Mouse (Mus musculus) CD4-positive, CD25-positive, alpha-beta regulatory T cell, adult 9 weeks (primary cell): ENCODE results near the gene Ddx55. TPM values are rescaled to one million over a fixed set of nuclear protein-coding genes. Genes with fewer than 3 reads are reported as not detected.

Source experiments
- polyA plus RNA-seq: library from polyadenylated mRNA; unstranded; fragments of 100-300 nt; shearing (Covaris generic); gene quantifications from one replicate; pipeline ENCODE4 v1.2.1, GENCODE M21; 2017

Gene Ddx55
- 30.8 TPM for polyA plus RNA-seq

GRCm38 (mm10) chr5:124552558-124553307 is at the start of gene Ddx55:
Gene Ddx55, plus strand, starts transcription at chr5:124552864.

GRCm38 (mm10) chr5:124530655-124531582 is 21.7 kb upstream of the Ddx55 start, which contains the start of gene Rilpl1:
Gene Rilpl1, minus strand, starts transcription at chr5:124531391.

GRCm38 (mm10) chr5:124540383-124540786 is 12.3 kb upstream of the Ddx55 start, which contains the start of gene Tmed2:
Gene Tmed2, plus strand, starts transcription at chr5:124540695.

GRCm38 (mm10) chr5:124578633-124579317 is 26.1 kb downstream of the Ddx55 start, which contains the start of the genes Eif2b1 and Gtf2h3:
Gene Eif2b1, minus strand, starts transcription at chr5:124579131.
Gene Gtf2h3, plus strand, starts transcription at chr5:124579140.

Other genes with a start within 250 kb of the Ddx55 start
- gene Mphosph9, start 224.9 kb upstream of the Ddx55 start, polyA plus RNA-seq, result 26.7 TPM
- gene 2810006K23Rik, start 224.8 kb upstream of the Ddx55 start, polyA plus RNA-seq, result 13.4 TPM
- 6.0 TPM for gene Cdk2ap1, start 189.8 kb upstream of the Ddx55 start, polyA plus RNA-seq
- gene Sbno1, start 126.9 kb upstream of the Ddx55 start, polyA plus RNA-seq, result 129 TPM
- 8.8 TPM for gene Kmt5a, start 112.9 kb upstream of the Ddx55 start, polyA plus RNA-seq
- gene Rilpl2, start 74.5 kb upstream of the Ddx55 start, polyA plus RNA-seq, result 91.0 TPM
- gene Snrnp35, start 69.7 kb upstream of the Ddx55 start, polyA plus RNA-seq, result 8.6 TPM
- 2.1 TPM for gene Rilpl1, start 21.5 kb upstream of the Ddx55 start, polyA plus RNA-seq
- 36.0 TPM for gene Tmed2, start 12.2 kb upstream of the Ddx55 start, polyA plus RNA-seq
- gene Eif2b1, start 26.3 kb downstream of the Ddx55 start, polyA plus RNA-seq, result 51.6 TPM
- gene Gtf2h3, start 26.3 kb downstream of the Ddx55 start, polyA plus RNA-seq, result 56.4 TPM
- gene Atp6v0a2, start 75.7 kb downstream of the Ddx55 start, polyA plus RNA-seq, result 51.7 TPM
- 0.17 TPM for gene Dnah10, start 172.2 kb downstream of the Ddx55 start, polyA plus RNA-seq